Mouse (Mus musculus) adipose tissue, adult 10 weeks (tissue): Measurements from ENCODE around the gene Dbndd2. TPM values are rescaled to one million over a fixed set of nuclear protein-coding genes. Genes with fewer than 3 reads are reported as not detected.

Experiments used
- polyA plus RNA-seq: library from polyadenylated mRNA; stranded (reverse); fragments of 350-450 nt; fragmentation: Illumina TruSeq; extraction: RNeasy Lipid Tissue Mini Kit (QIAGEN cat#74804); gene quantifications from one replicate; pipeline ENCODE4 v1.2.3, GENCODE M21; 2014; ENCODE audit warnings: low read depth, low replicate concordance

Gene Dbndd2
- polyA plus RNA-seq, result 18.9 TPM

DNA sequence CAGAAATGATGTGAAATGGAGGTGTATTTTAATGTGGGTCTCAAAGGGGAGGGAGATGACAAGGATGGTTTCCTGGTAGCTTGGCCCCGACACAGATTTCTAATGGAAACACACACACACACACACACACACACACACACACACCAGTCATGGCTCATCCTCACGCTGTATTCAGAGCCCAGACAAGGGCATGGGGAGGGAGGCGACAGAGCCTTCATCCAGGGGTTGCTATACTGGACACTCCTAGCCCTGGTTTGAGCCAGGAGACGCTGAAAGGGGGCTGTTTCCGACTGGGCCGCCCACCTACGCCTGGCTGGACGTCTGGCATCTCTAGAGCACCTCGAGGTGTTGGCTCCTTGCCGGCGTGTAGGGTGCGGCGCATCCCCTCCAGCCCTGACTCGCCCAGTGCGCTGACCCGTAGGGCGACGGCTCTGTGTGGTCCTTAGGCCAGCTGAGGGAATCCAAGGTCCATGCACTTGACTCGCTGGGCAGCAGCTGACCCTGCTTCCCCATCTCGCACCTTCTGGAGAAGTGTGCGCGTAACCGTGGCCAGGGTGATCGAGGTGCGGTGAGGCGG lies at the start of gene Dbndd2:
Gene Dbndd2 (plus strand): TSS at position 426 of the 577 bp plus-strand sequence.

DNA sequence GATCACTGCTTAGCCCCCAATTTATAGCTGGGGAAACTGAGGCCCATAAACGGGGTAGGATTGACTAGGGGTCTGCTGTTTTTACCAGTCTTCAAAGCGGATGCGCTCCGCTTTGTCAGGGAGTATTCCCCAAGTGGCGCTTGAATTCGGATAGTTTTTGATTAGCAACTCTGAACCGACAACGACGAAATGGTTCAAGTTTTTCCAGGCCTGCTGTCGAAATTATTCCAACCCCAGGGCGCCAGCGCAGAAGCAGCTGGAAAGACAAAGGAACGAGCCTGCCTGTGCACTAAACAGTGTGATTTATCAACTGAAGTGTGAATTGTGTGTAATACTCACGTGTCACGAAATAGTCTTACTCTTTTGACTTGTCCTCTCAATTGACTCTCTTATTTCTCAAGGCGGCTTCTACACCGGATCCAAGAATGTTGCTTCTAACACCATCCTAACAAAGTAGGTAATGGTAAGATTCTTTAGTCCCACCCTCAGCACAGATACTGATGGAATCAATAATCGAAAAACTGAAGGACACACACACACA lies 42.4 kb upstream of the Dbndd2 start, which contains the start of gene Sdc4:
Gene Sdc4 (minus strand): TSS at position 428 of the 541 bp plus-strand sequence.

DNA sequence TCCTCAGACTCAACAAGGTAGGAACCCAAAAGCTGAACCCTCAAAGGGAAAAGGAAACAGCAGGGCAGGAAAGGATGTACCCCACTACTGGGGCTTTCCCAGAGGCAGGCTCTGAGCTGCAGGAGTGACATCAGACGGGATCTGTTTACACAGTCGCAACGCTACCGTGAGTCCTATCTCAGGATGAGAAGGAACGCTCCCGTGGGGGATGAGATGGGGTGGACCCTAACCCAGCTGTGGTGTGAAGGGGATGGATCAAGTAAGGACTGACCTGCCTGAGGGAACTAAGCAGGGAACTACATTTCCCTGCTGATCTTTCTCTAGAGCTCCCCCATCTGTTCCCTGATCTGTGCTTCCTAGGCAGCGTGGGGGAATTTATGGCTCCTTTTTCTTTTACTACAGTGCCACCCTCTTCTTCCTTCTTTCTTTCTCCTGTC lies 29.0 kb upstream of the Dbndd2 start, which contains the start of gene Sys1:
Gene Sys1 (plus strand): TSS at position 101 of the 437 bp plus-strand sequence.

GRCm38 (mm10) chr2:164460745-164461551 lies 25.0 kb upstream of the Dbndd2 start, which contains the start of gene Gm20458:
Gene Gm20458, plus strand, starts transcription at chr2:164460967.

DNA sequence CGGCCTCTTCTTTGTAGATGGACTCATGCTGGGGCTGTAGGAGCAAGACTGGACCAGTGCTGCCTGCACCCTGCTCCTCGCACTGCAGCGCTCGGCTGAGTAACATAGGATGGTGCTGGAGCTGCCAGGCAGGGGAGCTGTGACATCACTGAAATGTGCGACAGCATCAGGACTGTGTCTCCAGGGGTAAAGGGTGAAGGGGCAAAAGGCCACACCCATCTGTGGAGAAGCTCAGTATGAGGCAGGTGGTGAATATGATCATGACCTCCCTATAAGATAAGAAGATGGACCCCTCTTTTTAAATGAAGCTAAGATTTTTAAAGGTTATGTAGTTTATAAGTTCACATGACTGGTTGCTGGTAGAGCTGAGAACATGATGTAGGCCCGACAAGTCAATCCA lies 12.3 kb upstream of the Dbndd2 start, which contains the start of gene Trp53tg5:
Gene Trp53tg5 (minus strand): TSS at position 101 of the 400 bp plus-strand sequence.

DNA sequence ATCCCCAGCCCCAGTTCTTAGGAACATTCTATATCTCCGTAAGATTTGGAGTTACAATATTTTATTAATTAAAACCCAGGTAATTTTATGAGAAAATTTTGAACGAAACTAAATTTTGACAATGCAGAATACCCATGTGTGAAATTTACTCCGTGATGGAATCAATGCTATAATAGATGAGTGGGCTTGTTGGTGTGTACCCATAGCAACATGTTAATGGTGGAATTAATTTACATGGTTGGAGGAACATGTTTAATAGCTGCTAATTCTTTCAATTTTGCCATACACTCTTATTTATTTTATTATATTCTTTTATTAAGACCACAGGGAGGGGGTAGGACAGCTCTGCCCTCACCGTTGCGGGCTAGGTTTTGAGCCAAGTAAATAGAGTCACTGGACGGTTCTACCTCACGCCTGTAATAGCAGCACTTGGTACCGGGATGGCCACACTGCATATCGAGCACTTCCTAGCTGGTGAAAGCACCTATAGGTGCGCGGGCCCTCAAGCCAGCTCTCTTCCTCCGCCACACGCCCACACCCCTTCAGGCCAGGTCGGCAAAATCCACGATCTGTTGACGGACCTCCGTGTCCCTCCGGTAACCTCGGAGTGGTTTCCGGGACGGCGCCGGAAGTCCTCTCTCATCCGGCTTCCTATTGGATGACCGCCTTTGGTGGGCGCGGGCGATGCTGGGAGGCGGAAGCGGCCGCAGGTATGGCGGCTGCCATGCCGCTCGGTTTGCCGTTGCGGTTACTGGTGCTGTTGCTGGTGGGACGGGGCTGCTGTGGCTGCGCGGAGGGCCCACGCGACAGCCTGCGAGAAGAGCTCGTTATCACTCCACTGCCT lies 11.2 kb downstream of the Dbndd2 start, which contains the start of gene Pigt:
Gene Pigt (plus strand): TSS at position 674 of the 844 bp plus-strand sequence.

Other genes with a start within 250 kb of the Dbndd2 start
- not detected for gene Svs2, start 247.6 kb upstream of the Dbndd2 start, polyA plus RNA-seq
- gene Svs3b, start 229.5 kb upstream of the Dbndd2 start, polyA plus RNA-seq, result not detected
- not detected for gene Svs4, start 207.6 kb upstream of the Dbndd2 start, polyA plus RNA-seq
- not detected for gene Svs3a, start 196.8 kb upstream of the Dbndd2 start, polyA plus RNA-seq
- not detected for gene Svs6, start 169.4 kb upstream of the Dbndd2 start, polyA plus RNA-seq
- gene Svs5, start 153.4 kb upstream of the Dbndd2 start, polyA plus RNA-seq, result 1.8 TPM
- 110 TPM for gene Slpi, start 97.0 kb upstream of the Dbndd2 start, polyA plus RNA-seq
- gene Rbpjl, start 83.0 kb upstream of the Dbndd2 start, polyA plus RNA-seq, result not detected
- 1.1 TPM for gene Matn4, start 80.9 kb upstream of the Dbndd2 start, polyA plus RNA-seq
- gene Sdc4, start 42.2 kb upstream of the Dbndd2 start, polyA plus RNA-seq, result 26.4 TPM
- 31.9 TPM for gene Sys1, start 29.1 kb upstream of the Dbndd2 start, polyA plus RNA-seq
- not detected for gene Gm20458, start 25.1 kb upstream of the Dbndd2 start, polyA plus RNA-seq
- 2.1 TPM for gene Trp53tg5, start 12.4 kb upstream of the Dbndd2 start, polyA plus RNA-seq
- 74.8 TPM for gene Pigt, start 11.4 kb downstream of the Dbndd2 start, polyA plus RNA-seq
- gene Wfdc2, start 76.3 kb downstream of the Dbndd2 start, polyA plus RNA-seq, result 15.2 TPM
- gene Spint3, start 87.4 kb downstream of the Dbndd2 start, polyA plus RNA-seq, result 240 TPM
- 118 TPM for gene Wfdc6a, start 99.3 kb downstream of the Dbndd2 start, polyA plus RNA-seq
- gene Eppin, start 107.5 kb downstream of the Dbndd2 start, polyA plus RNA-seq, result 285 TPM
- gene Wfdc6b, start 127.4 kb downstream of the Dbndd2 start, polyA plus RNA-seq, result 215 TPM
- 244 TPM for gene Wfdc8, start 127.5 kb downstream of the Dbndd2 start, polyA plus RNA-seq
- 298 TPM for gene Wfdc16, start 152.7 kb downstream of the Dbndd2 start, polyA plus RNA-seq
- 2,863 TPM for gene Wfdc10, start 169.9 kb downstream of the Dbndd2 start, polyA plus RNA-seq
- 297 TPM for gene Wfdc9, start 170.5 kb downstream of the Dbndd2 start, polyA plus RNA-seq
- 41.2 TPM for gene Wfdc11, start 188.0 kb downstream of the Dbndd2 start, polyA plus RNA-seq
- gene Wfdc13, start 199.0 kb downstream of the Dbndd2 start, polyA plus RNA-seq, result 775 TPM
- 1,086 TPM for gene Spint4, start 212.4 kb downstream of the Dbndd2 start, polyA plus RNA-seq
- gene Spint5, start 229.2 kb downstream of the Dbndd2 start, polyA plus RNA-seq, result 379 TPM